Mouse (Mus musculus): ENCODE data around the gene Sppl2c. TPM values are rescaled to one million over a fixed set of nuclear protein-coding genes. Genes with fewer than 3 reads are reported as not detected.

Gene Sppl2c
- total RNA-seq (2014; fragmentation: Nextera tagmentation) (not detected in 2 replicates), total RNA-seq (2017) (not detected in 2 replicates)

- no peak for ATAC-seq (replicated peaks; ENCODE audit: low FRiP score, low TSS enrichment, poor library complexity, severe bottlenecking)
Observed at GRCm38 (mm10) chr11:104186135-104186836, at the start of gene Sppl2c. Gene Sppl2c, plus strand, starts transcription at chr11:104186327.

DNA sequence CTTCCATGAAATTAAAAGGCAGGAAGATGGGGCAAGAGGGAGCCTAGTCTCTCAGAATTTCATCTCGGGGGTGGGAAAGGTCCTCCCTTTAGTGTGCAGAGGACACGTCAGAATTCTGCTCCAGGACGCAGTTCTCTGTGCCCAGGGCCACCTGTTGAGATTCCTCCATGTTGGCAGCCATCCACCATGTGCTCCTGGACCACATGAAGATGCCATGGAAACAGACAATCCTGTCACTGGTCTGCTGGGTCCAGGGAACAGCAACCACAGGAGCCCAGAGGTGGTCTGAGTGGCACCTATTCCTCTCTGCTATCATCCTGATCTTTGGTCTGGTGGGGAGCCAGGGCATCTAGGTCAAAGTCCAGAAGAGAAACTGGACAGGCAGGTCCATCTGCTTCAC lies 47.2 kb upstream of the Sppl2c start:
- no peak for ATAC-seq (replicated peaks; ENCODE audit: low FRiP score, low TSS enrichment, poor library complexity, severe bottlenecking)

DNA sequence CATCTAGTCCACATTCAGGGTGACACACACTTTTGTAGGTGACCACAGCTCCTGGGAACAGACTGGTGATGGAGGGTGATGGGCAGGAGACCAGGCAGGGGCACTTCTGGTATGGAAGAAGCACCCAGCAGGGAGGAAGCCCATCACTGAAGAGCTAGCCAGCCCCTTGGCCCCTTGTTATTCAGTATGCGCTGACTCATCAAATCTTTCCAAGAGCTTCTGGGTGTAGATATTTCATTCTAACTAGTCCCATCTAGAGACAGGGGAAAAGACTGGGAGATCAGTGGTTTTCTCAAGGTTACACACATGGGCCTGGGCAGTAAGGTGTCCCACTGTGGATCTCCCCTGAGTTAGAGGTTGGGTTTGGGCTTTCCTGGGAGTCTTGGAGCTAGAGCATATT lies 41.2 kb upstream of the Sppl2c start:
- ATAC-seq (replicated peaks; ENCODE audit: low FRiP score, low TSS enrichment, poor library complexity, severe bottlenecking): no peak

DNA sequence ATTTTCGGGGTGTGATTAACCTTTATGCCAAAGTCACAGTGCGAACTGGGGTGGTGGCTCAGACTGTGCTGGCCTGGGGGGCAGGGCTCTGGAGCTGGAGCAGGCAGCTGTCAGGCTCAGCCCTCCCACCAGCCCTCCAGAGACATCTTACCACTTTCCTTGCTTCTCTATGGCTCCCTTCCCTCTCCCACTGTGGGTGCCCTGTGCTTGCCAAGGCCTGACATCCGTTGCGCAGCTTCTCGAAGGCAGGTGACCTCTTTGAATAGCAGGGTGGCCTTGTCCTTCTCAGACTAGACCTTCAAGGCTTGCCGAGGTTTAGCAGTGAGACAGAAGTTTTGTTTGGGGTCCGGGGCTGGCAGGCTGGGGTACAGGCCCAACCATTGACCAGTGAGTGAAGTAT lies 37.3 kb upstream of the Sppl2c start:
- no peak for ATAC-seq (replicated peaks; ENCODE audit: low FRiP score, low TSS enrichment, poor library complexity, severe bottlenecking)

- ATAC-seq (replicated peaks; ENCODE audit: low FRiP score, low TSS enrichment, poor library complexity, severe bottlenecking): no peak
Observed at GRCm38 (mm10) chr11:104150911-104151310, 35.2 kb upstream of the Sppl2c start.

GRCm38 (mm10) chr11:104154332-104154731 lies 31.8 kb upstream of the Sppl2c start:
- ATAC-seq (replicated peaks; ENCODE audit: low FRiP score, low TSS enrichment, poor library complexity, severe bottlenecking): no peak

DNA sequence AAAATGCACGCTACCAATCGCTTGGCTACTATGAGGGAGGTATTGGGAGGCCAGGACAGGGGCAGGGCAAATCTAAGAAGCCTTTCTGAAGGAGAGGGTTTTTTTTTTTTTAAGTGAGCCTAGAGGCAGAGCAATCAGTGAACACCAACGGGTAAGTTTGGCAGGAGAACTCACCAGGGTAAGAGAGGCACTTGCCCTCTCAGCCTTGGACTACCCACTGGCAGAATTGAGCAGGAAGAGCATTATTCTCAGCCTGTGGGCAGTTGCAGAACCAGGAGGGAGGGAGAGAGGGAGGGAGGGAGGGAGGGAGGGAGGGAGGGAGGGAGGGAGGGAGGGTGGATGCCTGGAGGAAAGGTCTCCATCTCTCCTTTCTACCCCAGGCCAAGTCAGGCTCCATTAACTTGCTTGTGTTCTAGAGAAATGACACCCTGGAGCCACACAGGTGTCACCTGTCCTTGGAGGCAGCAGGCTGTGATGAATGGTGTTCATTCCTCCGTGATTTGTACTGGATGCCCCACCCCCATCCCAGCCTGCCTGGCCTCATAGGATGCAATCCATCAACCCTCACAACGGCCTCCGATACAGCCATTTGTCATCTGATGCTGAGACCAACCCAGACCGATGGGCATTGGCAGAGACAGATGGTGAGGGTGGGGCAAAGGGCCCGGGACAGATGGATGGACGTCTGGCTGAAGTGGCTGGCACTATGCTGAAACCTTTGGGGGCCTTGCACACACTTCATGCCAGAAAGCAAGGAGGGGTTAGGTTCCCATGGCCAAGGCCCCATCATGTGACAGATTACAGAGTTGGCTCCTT lies 31.1 kb upstream of the Sppl2c start:
- no peak for ATAC-seq (replicated peaks; ENCODE audit: low FRiP score, low TSS enrichment, poor library complexity, severe bottlenecking)

- no peak for ATAC-seq (replicated peaks; ENCODE audit: low FRiP score, low TSS enrichment, poor library complexity, severe bottlenecking)
Observed at GRCm38 (mm10) chr11:104155899-104156298, 30.2 kb upstream of the Sppl2c start.

DNA sequence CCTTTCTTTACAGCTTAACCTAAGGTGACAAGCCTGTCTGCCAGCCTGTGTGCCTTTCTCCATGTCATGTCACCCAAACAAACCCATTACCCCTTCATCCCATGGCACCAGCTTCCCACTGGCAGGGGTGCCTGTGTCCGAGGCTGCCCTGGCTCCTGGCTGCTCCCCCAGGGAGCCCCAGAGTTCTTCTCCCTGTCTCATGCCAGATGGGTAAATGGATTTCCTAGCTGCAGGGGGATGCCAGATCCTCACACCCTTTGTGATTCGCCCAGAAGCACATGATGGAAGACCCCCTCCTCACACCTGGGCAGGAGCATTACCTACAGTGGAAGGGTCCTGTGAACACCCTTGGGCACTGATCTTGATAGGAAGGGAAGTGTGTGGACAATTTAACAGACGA lies 29.7 kb upstream of the Sppl2c start:
- no peak for ATAC-seq (replicated peaks; ENCODE audit: low FRiP score, low TSS enrichment, poor library complexity, severe bottlenecking)

GRCm38 (mm10) chr11:104157603-104158259 lies 28.4 kb upstream of the Sppl2c start:
- ATAC-seq (replicated peaks; ENCODE audit: low FRiP score, low TSS enrichment, poor library complexity, severe bottlenecking): peak; percentile 76

DNA sequence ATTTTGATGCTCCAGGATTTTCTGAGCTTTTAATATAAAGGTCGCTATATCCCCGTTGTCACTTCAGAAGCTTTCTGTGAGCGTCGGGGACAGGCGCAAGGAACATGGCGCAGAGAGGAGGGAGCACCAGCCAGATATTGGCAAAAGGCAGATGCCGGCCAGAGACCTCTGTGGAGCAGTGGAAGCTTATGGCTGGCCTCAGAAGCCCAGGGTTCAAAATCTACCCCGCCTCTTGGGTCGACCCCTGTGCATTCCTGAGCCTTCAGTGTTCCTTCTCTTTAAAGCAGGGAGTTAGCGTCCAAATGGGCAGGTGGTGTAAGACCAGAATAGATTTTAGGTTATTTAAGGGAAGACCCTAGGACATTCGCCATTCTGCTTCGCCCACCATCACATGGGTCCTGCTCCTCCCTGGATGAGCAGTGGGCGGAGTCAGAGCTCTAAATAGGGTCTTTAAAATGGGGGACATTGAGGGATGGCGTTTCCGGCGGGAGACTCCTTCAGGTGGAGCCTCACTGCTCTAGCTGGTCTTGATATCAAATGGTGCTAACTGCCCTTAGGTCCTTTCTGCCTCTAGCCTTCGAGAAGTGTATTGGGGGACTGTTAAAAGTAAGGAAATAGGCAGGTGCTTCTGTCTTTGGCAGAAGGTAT lies 27.7 kb upstream of the Sppl2c start:
- ATAC-seq (replicated peaks; ENCODE audit: low FRiP score, low TSS enrichment, poor library complexity, severe bottlenecking): no peak

DNA sequence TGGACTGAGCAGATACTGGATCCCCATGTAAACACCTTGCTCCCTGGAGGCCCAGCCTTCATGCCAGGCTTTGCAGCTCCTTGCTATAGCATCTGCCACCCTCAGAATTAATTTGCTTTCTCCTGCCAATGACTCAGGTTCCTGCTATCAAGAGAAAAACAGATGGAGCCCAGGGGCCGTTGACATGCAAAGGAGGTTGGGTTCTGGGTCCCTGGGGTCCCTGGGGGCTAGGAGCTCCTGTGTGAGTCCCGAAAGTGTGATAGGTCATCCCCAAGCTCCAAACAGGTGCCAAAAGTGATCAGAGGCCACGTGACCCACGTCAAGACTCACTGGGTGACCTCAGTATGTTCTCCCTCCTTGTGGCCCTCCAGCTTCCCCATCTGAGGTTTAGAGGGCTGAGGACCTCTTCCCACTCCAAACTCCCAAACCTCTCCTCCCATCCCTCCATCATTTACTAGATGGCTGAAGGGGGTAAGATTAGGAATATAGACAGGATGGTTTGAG lies 26.3 kb upstream of the Sppl2c start:
- no peak for ATAC-seq (replicated peaks; ENCODE audit: low FRiP score, low TSS enrichment, poor library complexity, severe bottlenecking)

GRCm38 (mm10) chr11:104161153-104161552 lies 25.0 kb upstream of the Sppl2c start:
- ATAC-seq (replicated peaks; ENCODE audit: low FRiP score, low TSS enrichment, poor library complexity, severe bottlenecking): no peak

- ATAC-seq (replicated peaks; ENCODE audit: low FRiP score, low TSS enrichment, poor library complexity, severe bottlenecking): no peak
Observed at GRCm38 (mm10) chr11:104164257-104164656, 21.9 kb upstream of the Sppl2c start.

GRCm38 (mm10) chr11:104171281-104171781 lies 14.8 kb upstream of the Sppl2c start:
- peak; percentile 53 for ATAC-seq (replicated peaks; ENCODE audit: low FRiP score, low TSS enrichment, poor library complexity, severe bottlenecking)

DNA sequence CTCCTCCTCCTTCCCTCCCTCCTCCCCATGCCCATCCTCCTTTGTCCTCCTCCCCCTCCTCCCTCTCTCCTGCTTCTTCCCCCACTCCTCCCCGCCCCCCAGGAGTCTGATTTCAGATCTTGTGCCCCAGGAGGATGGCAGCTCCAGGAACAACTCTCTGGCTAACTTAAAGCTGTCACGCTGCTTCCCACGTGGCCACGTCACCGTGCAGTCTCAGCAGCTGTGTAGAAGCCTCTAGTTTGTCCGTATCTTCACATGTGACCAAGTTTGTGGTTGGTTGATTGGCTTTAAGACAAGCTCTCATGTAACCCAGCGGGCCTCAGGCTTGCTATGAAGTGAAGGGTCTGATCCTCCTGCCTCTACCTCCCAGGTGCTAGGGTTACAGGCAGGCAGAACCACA lies 7.2 kb upstream of the Sppl2c start:
- ATAC-seq (replicated peaks; ENCODE audit: low FRiP score, low TSS enrichment, poor library complexity, severe bottlenecking): no peak

DNA sequence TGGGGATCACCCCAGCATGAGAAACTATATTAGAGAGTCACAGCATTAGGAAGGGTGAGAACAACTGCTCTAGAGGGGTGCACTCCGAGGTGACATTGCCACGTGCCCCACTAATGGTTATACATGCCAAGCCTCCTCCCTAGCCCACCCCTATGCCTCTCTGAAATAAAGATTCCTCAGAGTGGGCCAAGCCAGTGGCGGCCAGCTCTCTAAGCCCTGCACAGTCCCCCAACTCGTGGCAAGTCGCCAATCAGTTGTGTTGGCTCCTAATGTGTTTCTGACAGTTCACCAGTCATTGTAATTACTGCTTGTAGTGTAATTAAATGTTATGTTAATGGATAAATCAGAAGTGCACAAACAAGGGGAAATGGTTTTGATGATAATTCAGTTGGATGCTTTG lies 6.3 kb upstream of the Sppl2c start:
- ATAC-seq (replicated peaks; ENCODE audit: low FRiP score, low TSS enrichment, poor library complexity, severe bottlenecking): no peak

- ATAC-seq (replicated peaks; ENCODE audit: low FRiP score, low TSS enrichment, poor library complexity, severe bottlenecking): no peak
Observed at GRCm38 (mm10) chr11:104182141-104182540, 4.0 kb upstream of the Sppl2c start.

GRCm38 (mm10) chr11:104186837-104187150 lies 667 bp downstream of the Sppl2c start:
- no peak for ATAC-seq (replicated peaks; ENCODE audit: low FRiP score, low TSS enrichment, poor library complexity, severe bottlenecking)

DNA sequence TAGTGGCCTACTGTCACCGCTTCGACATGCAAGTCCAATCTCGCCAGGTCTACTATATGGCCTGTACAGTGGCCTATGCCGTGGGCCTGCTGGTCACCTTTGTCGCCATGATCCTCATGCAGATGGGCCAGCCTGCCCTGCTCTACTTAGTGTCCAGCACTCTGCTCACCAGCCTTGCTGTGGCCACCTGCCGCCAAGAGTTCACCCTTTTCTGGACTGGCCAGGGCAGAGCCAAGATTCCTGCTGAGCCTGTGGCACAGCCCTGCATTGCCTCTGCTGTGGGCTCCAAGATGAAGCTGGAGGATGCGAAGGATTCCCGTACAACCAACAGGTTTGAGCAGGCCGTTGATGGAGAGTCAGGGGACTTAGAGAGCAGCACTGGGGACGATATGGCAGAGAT lies 1.6 kb downstream of the Sppl2c start:
- no peak for ATAC-seq (replicated peaks; ENCODE audit: low FRiP score, low TSS enrichment, poor library complexity, severe bottlenecking)
